Mouse (Mus musculus): ENCODE data around the gene Sell.

- TF ChIP-seq CTCF (IDR thresholded peaks at IDR 0.05; ENCODE audit: borderline replicate concordance, insufficient read depth, low read length) (no peak), POLR2A (IDR thresholded peaks at IDR 0.05; ENCODE audit: low read depth, low read length) (no peak)
Observed at GRCm38 (mm10) chr1:164077031-164077430, 15.2 kb downstream of the Sell start.

Measured in embryonic fibroblast, embryonic 13.5 days (primary cell).